8 mouse cellular contexts compared by ENCODE assay signal in genomic region chr2:120608830-120609723, GRCm38 (mm10). TPM values are rescaled to one million over a fixed set of nuclear protein-coding genes. Genes with fewer than 3 reads are reported as not detected.
DNase-seq lines count a peak whose midpoint lies in the region; ATAC-seq and TF ChIP-seq lines count a peak whose summit lies in the region.

Gene Haus2 (plus strand): TSS chr2:120609383.
Gene Lrrc57 (minus strand): TSS chr2:120609520.

- in situ Hi-C loops in ES-E14 (cut with MboI; ENCODE audit: low sequenced_read_pairs in 2 of 2, unreplicated experiment in 2 of 2) = no loop called here

- peak within 1 kb of the TSS; percentile 30; the same call in 1 of the 2 replicates for H3K27ac ChIP-seq in ES-E14 (ENCODE audit: insufficient read depth, low read depth, low read length, poor library complexity, severe bottlenecking)
- H3K27ac ChIP-seq in forebrain, embryonic 16.5 days (ENCODE audit: low read length) = peak within 1 kb of the TSS; percentile 96
- peak within 1 kb of the TSS; percentile 92 for H3K27ac ChIP-seq in lung, embryonic 15.5 days

- DNase-seq in ES-E14 (ENCODE audit: low read depth, low spot score) = peak; percentile 81
- peak; percentile 86 for DNase-seq in cerebellum, adult 11-12 months
- peak; percentile 95 for DNase-seq in heart, postnatal 4 days
- peak; percentile 85 to 88 for DNase-seq in layer of hippocampus, adult 8-10 months (ENCODE audit: low spot score in 2 of 2)
- DNase-seq in ovary, adult 18-20 months (ENCODE audit: low spot score) = peak; percentile 81
- peak; percentile 95 for DNase-seq in thymus, postnatal 0 days (ENCODE audit: low spot score)

- H3K4me3 ChIP-seq in ES-E14 (ENCODE audit: insufficient read depth in 1 of 2, low read depth in 1 of 2, low read length in 2 of 2, poor library complexity in 1 of 2, severe bottlenecking in 1 of 2) = peak within 1 kb of the TSS; percentile 76 to 79
- H3K4me3 ChIP-seq in forebrain, embryonic 16.5 days (replicated peaks; ENCODE audit: low read length) = peak within 1 kb of the TSS; percentile 100
- H3K4me3 ChIP-seq in lung, embryonic 15.5 days = peak within 1 kb of the TSS; percentile 89

- ATAC-seq in forebrain, embryonic 16.5 days = peak; percentile 97
- ATAC-seq in lung, embryonic 15.5 days (ENCODE audit: borderline replicate concordance, extremely low read depth, low FRiP score, low TSS enrichment) = peak; percentile 97

- H3K9ac ChIP-seq in ES-E14 (ENCODE audit: insufficient read depth, low read depth, low read length, poor library complexity, severe bottlenecking) = peak within 1 kb of the TSS; percentile 78
- H3K9ac ChIP-seq in forebrain, embryonic 16.5 days (replicated peaks; ENCODE audit: low read depth, low read length) = peak within 1 kb of the TSS; percentile 90
- H3K9ac ChIP-seq in lung, embryonic 15.5 days = peak within 1 kb of the TSS; percentile 78

- peaks cover 3% of the 10 kb centered on the region; the same call in 1 of the 2 replicates for H3K36me3 ChIP-seq in ES-E14 (ENCODE audit: control insufficient read depth, insufficient read depth, low read length, poor library complexity, severe bottlenecking)
- H3K36me3 ChIP-seq in forebrain, embryonic 16.5 days (ENCODE audit: control insufficient read depth, insufficient read depth) = peaks cover 10% of the 10 kb centered on the region; the same call in 1 of the 2 replicates
- H3K36me3 ChIP-seq in lung, embryonic 15.5 days = peaks cover 13% of the 10 kb centered on the region; the same call in 1 of the 2 replicates

- H3K4me1 ChIP-seq in ES-E14 (ENCODE audit: control insufficient read depth in 2 of 2, insufficient read depth in 2 of 2, low read length in 2 of 2, poor library complexity in 1 of 2) = 0 out of 4 replicates have a peak, but pooled peaks cover 0 to 2% of the 10 kb centered on the region in 2 experiments
- peaks cover 18% of the 10 kb centered on the region for H3K4me1 ChIP-seq in forebrain, embryonic 16.5 days (replicated peaks; ENCODE audit: control insufficient read depth, insufficient read depth, low read length)
- peaks cover 20% of the 10 kb centered on the region for H3K4me1 ChIP-seq in lung, embryonic 15.5 days

- peak within 1 kb of the TSS; percentile 92 for H3K4me2 ChIP-seq in forebrain, embryonic 16.5 days (ENCODE audit: low read length)
- H3K4me2 ChIP-seq in lung, embryonic 15.5 days = peak within 1 kb of the TSS; percentile 73

- H3K27me3 ChIP-seq in forebrain, embryonic 16.5 days (replicated peaks; ENCODE audit: control insufficient read depth, insufficient read depth, low read length) = no peaks in the 10 kb centered on the region
- no peaks in the 10 kb centered on the region for H3K27me3 ChIP-seq in lung, embryonic 15.5 days

- no peaks in the 10 kb centered on the region for H3K9me3 ChIP-seq in ES-E14 (ENCODE audit: control insufficient read depth, insufficient read depth, low read depth, low read length)
- no peaks in the 10 kb centered on the region for H3K9me3 ChIP-seq in forebrain, embryonic 16.5 days (ENCODE audit: control insufficient read depth, low read length)
- no peaks in the 10 kb centered on the region for H3K9me3 ChIP-seq in lung, embryonic 15.5 days

- under 1% methylated on average over 52 of the region's 52 CpGs for WGBS in forebrain, embryonic 16.5 days
- WGBS in lung, embryonic 15.5 days = 0% methylated on average over 52 of the region's 52 CpGs

TF ChIP-seq in ES-E14, 5 proteins besides CTCF, POLR2A, EP300 and RAD21:
- no peak for TF ChIP-seq ZNF384 (IDR thresholded peaks at IDR 0.05; ENCODE audit: low read depth, low read length)
- peak; percentile 81 for TF ChIP-seq HCFC1 (IDR thresholded peaks at IDR 0.05; ENCODE audit: borderline replicate concordance, insufficient read depth, low read length)

RNA-seq across cellular contexts. Expression of gene Haus2, which starts in this region (rescaled TPM):
- 13.6 and 18.6 TPM in 2 replicates for total RNA-seq in ES-E14 (2012; rRNA removed)
- 28.5 and 32.0 TPM in 2 replicates for polyA plus RNA-seq in forebrain, embryonic 16.5 days (2015; fragmentation: Nextera tagmentation; extraction: Ambion mirVana)
- 10 to 100 TPM; 15.7 to 16.0 TPM for total RNA-seq in heart, postnatal 4 days (2021)
- 10 to 100 TPM; 14.3 to 16.0 (median 15.3) TPM for total RNA-seq in layer of hippocampus, adult 8-10 months (2022)
- polyA plus RNA-seq in lung, embryonic 15.5 days (2015; fragmentation: Nextera tagmentation; extraction: Ambion mirVana) = 21.9 and 25.4 TPM in 2 replicates
- 20.5 and 25.8 TPM in 2 replicates for polyA plus RNA-seq in thymus, postnatal 0 days (2015; fragmentation: Nextera tagmentation; extraction: Ambion mirVana)

RNA-seq across cellular contexts. Expression of gene Lrrc57, which starts in this region (rescaled TPM):
- 12.8 and 14.7 TPM in 2 replicates for total RNA-seq in ES-E14 (2012; rRNA removed)
- polyA plus RNA-seq in forebrain, embryonic 16.5 days (2015; fragmentation: Nextera tagmentation; extraction: Ambion mirVana) = 38.9 and 45.0 TPM in 2 replicates
- total RNA-seq in heart, postnatal 4 days (2021) = 10 to 100 TPM; 13.7 to 14.0 TPM
- total RNA-seq in layer of hippocampus, adult 8-10 months (2022) = 10 to 100 TPM; 25.7 to 36.2 (median 33.4) TPM
- polyA plus RNA-seq in lung, embryonic 15.5 days (2015; fragmentation: Nextera tagmentation; extraction: Ambion mirVana) = 27.4 and 29.9 TPM in 2 replicates
- polyA plus RNA-seq in thymus, postnatal 0 days (2015; fragmentation: Nextera tagmentation; extraction: Ambion mirVana) = 22.0 and 25.2 TPM in 2 replicates

Comparison
In these comparisons a context has a peak if more than half of its experiments do, and no peak if none do; other contexts are left out.
1. Peak in every context shown above with its lines: DNase-seq, ATAC-seq, H3K4me3 ChIP-seq and H3K27ac ChIP-seq.
2. H3K27ac ChIP-seq: peak in every context shown above with its lines; median percentile 96 in forebrain, embryonic 16.5 days; 92 in lung, embryonic 15.5 days; 30 in ES-E14.